Mouse (Mus musculus): Measurements from ENCODE around the gene Olfr809. TPM values are rescaled to one million over a fixed set of nuclear protein-coding genes. Genes with fewer than 3 reads are reported as not detected.

Gene Olfr809
- not detected in 2 replicates for polyA plus RNA-seq (2015; fragmentation: Nextera tagmentation; extraction: Ambion mirVana)

DNA sequence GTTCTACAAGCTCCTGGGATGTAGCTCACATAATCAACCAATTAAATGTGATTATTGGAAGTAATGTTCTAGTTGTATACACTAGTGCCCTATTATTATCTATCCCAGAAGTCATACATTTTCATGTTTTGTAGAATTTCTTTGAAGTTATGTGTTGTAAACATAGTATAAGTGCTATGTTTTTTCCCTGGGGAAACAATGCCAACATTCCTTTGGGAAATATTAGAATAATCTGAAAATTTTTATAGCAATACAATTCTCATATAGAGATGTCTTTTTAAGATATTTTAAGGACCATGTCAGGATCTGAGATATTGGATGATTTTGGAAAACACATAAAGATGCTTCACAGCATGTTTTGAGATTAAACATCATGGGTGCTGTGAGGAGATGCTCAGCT, at the start of gene Olfr809:
Gene Olfr809 (plus strand): TSS at position 301 of the 400 bp plus-strand sequence.
- no peak within 1 kb of the TSS for H3K4me2 ChIP-seq (ENCODE audit: low read length)
- no peak for ATAC-seq

DNA sequence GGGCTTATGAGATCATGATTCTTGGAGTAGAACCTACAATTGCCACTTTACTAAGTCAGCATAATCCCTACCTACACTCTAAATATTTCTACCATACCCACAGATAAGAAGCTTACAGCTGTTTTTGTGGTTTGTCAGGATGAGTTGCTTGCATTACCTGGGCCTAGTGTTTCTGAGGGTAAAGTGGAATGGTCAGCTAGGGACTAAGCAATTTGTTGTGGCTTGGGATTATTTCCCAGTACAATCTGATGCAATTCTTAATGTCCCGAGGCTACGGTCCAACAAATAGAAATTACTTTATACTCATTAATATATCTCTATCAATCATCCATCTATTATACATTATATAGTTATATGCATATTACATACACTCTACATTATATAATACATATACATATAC, 45.2 kb upstream of the Olfr809 start, which contains the start of gene Olfr805:
Gene Olfr805 (minus strand): TSS at position 101 of the 400 bp plus-strand sequence.
- Histone ChIP-seq H3K4me3 (ENCODE audit: low read depth, low read length) (no peak within 1 kb of the TSS), H3K36me3 (ENCODE audit: control insufficient read depth, insufficient read depth, low read length) (no peaks in the 10 kb centered on the region), H3K27ac (ENCODE audit: low read length) (no peak within 1 kb of the TSS), H3K9me3 (replicated peaks; ENCODE audit: control insufficient read depth, low read length, poor library complexity, severe bottlenecking) (no peaks in the 10 kb centered on the region), H3K27me3 (ENCODE audit: control insufficient read depth, insufficient read depth, low read depth, low read length) (no peaks in the 10 kb centered on the region), H3K9ac (ENCODE audit: low read depth, low read length) (no peak within 1 kb of the TSS), H3K4me2 (ENCODE audit: low read length) (no peak within 1 kb of the TSS), H3K4me1 (ENCODE audit: control insufficient read depth, insufficient read depth, low read length) (no peaks in the 10 kb centered on the region)
- 95% methylated on average over 2 of the region's 2 CpGs for WGBS
- no peak for ATAC-seq

More for the DNA sequence above, at the start of gene Olfr809:
- Histone ChIP-seq H3K36me3 (ENCODE audit: control insufficient read depth, insufficient read depth, low read length) (no peaks in the 10 kb centered on the region), H3K27me3 (ENCODE audit: control insufficient read depth, insufficient read depth, low read depth, low read length) (no peaks in the 10 kb centered on the region), H3K9me3 (replicated peaks; ENCODE audit: control insufficient read depth, low read length, poor library complexity, severe bottlenecking) (no peaks in the 10 kb centered on the region), H3K4me1 (ENCODE audit: control insufficient read depth, insufficient read depth, low read length) (no peaks in the 10 kb centered on the region), H3K9ac (ENCODE audit: low read depth, low read length) (no peak within 1 kb of the TSS), H3K4me3 (ENCODE audit: low read depth, low read length) (no peak within 1 kb of the TSS), H3K27ac (ENCODE audit: low read length) (no peak within 1 kb of the TSS)

DNA sequence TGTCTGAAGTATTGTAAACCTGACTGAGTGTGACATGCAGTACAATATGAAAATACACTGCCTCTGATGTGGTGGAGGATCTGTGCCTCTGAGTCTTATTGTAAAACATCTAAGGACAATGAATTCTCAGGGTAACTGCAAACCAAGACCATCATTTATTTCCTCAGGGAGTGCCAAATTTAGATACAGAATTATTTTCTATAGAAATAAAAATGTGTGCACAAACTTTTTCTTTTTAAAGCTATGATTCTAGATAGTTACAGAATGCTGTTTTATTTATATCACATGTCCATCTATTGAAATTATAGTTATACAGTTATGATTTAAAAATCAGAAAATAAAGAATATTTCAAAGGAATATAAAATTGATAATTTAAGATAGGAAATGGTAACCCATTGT, 32.6 kb upstream of the Olfr809 start, which contains the start of gene Olfr806:
Gene Olfr806 (minus strand): TSS at position 101 of the 400 bp plus-strand sequence.
- no peaks in the 10 kb centered on the region for H3K4me1 ChIP-seq (ENCODE audit: control insufficient read depth, insufficient read depth, low read length)
- no peaks in the 10 kb centered on the region for H3K9me3 ChIP-seq (replicated peaks; ENCODE audit: control insufficient read depth, low read length, poor library complexity, severe bottlenecking)
- H3K4me2 ChIP-seq (ENCODE audit: low read length) = no peak within 1 kb of the TSS
- no peak within 1 kb of the TSS for H3K27ac ChIP-seq (ENCODE audit: low read length)
- no peak for ATAC-seq
- no peaks in the 10 kb centered on the region for H3K27me3 ChIP-seq (ENCODE audit: control insufficient read depth, insufficient read depth, low read depth, low read length)
- no peak within 1 kb of the TSS for H3K9ac ChIP-seq (ENCODE audit: low read depth, low read length)
- no peak within 1 kb of the TSS for H3K4me3 ChIP-seq (ENCODE audit: low read depth, low read length)
- H3K36me3 ChIP-seq (ENCODE audit: control insufficient read depth, insufficient read depth, low read length) = no peaks in the 10 kb centered on the region

DNA sequence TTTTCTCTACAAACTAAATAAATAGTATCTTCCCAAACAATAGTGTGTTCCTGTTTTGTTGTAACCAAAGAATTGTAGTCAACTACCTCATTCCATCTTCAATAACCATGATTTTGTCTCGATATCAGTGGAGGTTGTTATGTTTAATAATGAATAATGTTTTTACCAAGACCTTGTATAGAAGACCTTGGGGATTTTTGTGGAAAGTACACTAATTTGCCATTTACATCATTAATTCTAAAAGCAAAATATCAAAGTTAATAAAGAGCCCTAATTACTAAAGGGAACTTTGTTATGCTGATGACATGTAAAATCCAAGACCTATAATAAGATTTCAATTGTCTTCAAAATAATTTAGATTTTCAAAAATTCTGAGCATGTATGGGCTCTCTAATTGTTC, 16.7 kb upstream of the Olfr809 start, which contains the start of gene Olfr807:
Gene Olfr807 (minus strand): TSS at position 101 of the 400 bp plus-strand sequence.
- Histone ChIP-seq H3K4me2 (ENCODE audit: low read length) (no peak within 1 kb of the TSS), H3K9ac (ENCODE audit: low read depth, low read length) (no peak within 1 kb of the TSS), H3K4me3 (ENCODE audit: low read depth, low read length) (no peak within 1 kb of the TSS), H3K36me3 (ENCODE audit: control insufficient read depth, insufficient read depth, low read length) (no peaks in the 10 kb centered on the region), H3K4me1 (ENCODE audit: control insufficient read depth, insufficient read depth, low read length) (no peaks in the 10 kb centered on the region), H3K9me3 (replicated peaks; ENCODE audit: control insufficient read depth, low read length, poor library complexity, severe bottlenecking) (no peaks in the 10 kb centered on the region), H3K27ac (ENCODE audit: low read length) (no peak within 1 kb of the TSS), H3K27me3 (ENCODE audit: control insufficient read depth, insufficient read depth, low read depth, low read length) (no peaks in the 10 kb centered on the region)
- 85% methylated on average over 1 of the region's 1 CpGs for WGBS
- ATAC-seq = no peak

DNA sequence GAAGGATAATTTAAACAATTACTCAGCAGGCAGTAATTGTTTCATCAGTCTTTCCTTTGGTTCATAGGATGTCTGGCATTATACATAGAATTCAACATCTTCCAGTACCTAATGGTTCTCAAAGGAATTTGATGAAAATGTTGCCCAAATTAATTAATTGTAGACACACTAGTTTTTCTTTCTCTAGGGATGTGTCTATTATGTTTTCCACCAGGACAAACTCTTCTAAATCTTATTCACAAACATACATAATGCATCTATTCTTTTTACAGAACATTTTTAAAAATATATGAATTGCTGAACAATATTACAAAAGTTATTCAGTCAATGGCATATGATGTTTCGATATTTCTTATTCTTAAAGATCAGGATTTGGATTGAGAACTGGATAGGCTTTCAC, 9.3 kb upstream of the Olfr809 start, which contains the start of gene Olfr808:
Gene Olfr808 (plus strand): TSS at position 301 of the 400 bp plus-strand sequence.
- no peak within 1 kb of the TSS for H3K9ac ChIP-seq (ENCODE audit: low read depth, low read length)
- no peaks in the 10 kb centered on the region for H3K9me3 ChIP-seq (replicated peaks; ENCODE audit: control insufficient read depth, low read length, poor library complexity, severe bottlenecking)
- no peak within 1 kb of the TSS for H3K27ac ChIP-seq (ENCODE audit: low read length)
- WGBS = 98% methylated on average over 1 of the region's 1 CpGs
- H3K4me3 ChIP-seq (ENCODE audit: low read depth, low read length) = no peak within 1 kb of the TSS
- H3K36me3 ChIP-seq (ENCODE audit: control insufficient read depth, insufficient read depth, low read length) = no peaks in the 10 kb centered on the region
- H3K4me2 ChIP-seq (ENCODE audit: low read length) = no peak within 1 kb of the TSS
- no peak for ATAC-seq
- no peaks in the 10 kb centered on the region for H3K27me3 ChIP-seq (ENCODE audit: control insufficient read depth, insufficient read depth, low read depth, low read length)
- no peaks in the 10 kb centered on the region for H3K4me1 ChIP-seq (ENCODE audit: control insufficient read depth, insufficient read depth, low read length)

DNA sequence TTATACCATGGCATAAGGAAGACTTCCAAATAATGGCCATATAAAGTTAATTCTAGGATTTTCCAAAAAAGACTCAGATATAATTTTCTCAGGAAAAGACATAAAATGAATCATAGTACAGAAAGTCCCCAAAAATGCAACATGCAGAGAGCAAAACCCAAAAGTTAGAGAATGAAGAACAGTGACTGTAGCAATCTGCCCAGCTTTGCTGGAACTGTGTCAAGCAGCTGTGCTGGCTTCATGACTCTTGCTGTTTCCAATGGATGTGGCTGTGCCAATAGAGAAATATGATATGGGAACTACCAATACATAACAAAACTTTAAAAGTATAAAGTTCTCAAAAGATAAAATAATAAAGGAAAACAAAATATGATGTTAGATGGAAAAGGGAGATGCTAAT, 3.7 kb downstream of the Olfr809 start:
- Histone ChIP-seq H3K36me3 (ENCODE audit: control insufficient read depth, insufficient read depth, low read length) (no peaks in the 10 kb centered on the region), H3K4me1 (ENCODE audit: control insufficient read depth, insufficient read depth, low read length) (no peaks in the 10 kb centered on the region), H3K9ac (ENCODE audit: low read depth, low read length) (no peak overlapping the region), H3K4me2 (ENCODE audit: low read length) (no peak overlapping the region), H3K9me3 (replicated peaks; ENCODE audit: control insufficient read depth, low read length, poor library complexity, severe bottlenecking) (no peaks in the 10 kb centered on the region), H3K27ac (ENCODE audit: low read length) (no peak overlapping the region), H3K27me3 (ENCODE audit: control insufficient read depth, insufficient read depth, low read depth, low read length) (no peaks in the 10 kb centered on the region), H3K4me3 (ENCODE audit: low read depth, low read length) (no peak overlapping the region)
- no peak for ATAC-seq

DNA sequence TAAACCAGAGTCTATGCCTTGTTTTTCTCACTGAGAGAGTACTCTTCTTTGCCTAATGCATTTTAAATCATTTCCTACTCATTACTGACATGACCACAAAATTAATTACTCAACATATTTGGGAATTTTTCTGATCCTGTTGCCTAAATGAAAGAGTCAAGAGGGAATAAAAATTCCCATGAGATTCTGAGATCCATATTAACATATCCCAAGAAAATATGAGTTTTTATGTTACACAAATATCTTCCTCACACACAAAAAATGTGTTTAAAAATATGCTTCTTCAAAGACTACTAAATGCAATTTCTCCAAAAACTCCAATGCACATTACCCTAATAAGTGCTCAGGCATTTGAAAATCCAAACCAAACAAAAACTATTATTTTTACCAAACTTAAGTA, 20.4 kb downstream of the Olfr809 start, which contains the start of gene Olfr810:
Gene Olfr810 (minus strand): TSS at position 101 of the 400 bp plus-strand sequence.
- Histone ChIP-seq H3K4me2 (ENCODE audit: low read length) (no peak within 1 kb of the TSS), H3K27me3 (ENCODE audit: control insufficient read depth, insufficient read depth, low read depth, low read length) (no peaks in the 10 kb centered on the region), H3K9me3 (replicated peaks; ENCODE audit: control insufficient read depth, low read length, poor library complexity, severe bottlenecking) (no peaks in the 10 kb centered on the region), H3K4me3 (ENCODE audit: low read depth, low read length) (no peak within 1 kb of the TSS), H3K36me3 (ENCODE audit: control insufficient read depth, insufficient read depth, low read length) (no peaks in the 10 kb centered on the region), H3K9ac (ENCODE audit: low read depth, low read length) (no peak within 1 kb of the TSS), H3K4me1 (ENCODE audit: control insufficient read depth, insufficient read depth, low read length) (no peaks in the 10 kb centered on the region), H3K27ac (ENCODE audit: low read length) (no peak within 1 kb of the TSS)
- ATAC-seq = no peak

DNA sequence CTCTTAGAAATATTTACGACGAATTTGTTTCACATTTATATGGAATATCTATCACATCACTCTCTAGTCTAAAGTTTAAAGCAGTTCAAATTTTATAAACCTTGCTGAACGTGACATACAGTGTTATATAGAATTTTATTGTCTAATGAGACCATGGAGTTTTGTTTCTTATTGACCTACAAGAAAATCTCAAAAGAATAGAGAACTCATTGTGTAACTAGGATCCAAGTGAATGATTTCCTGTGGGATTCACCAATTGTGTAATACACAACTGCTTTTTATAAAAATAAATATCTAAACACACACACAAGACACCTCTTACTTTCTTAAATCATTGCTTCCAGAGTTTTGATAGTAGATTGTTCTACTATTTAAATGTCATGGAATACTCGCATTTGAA, 29.9 kb downstream of the Olfr809 start, which contains the start of gene Olfr811:
Gene Olfr811 (minus strand): TSS at position 101 of the 400 bp plus-strand sequence.
- no peak within 1 kb of the TSS for H3K9ac ChIP-seq (ENCODE audit: low read depth, low read length)
- H3K4me2 ChIP-seq (ENCODE audit: low read length) = no peak within 1 kb of the TSS
- 86% methylated on average over 4 of the region's 4 CpGs for WGBS
- H3K4me1 ChIP-seq (ENCODE audit: control insufficient read depth, insufficient read depth, low read length) = no peaks in the 10 kb centered on the region
- H3K27me3 ChIP-seq (ENCODE audit: control insufficient read depth, insufficient read depth, low read depth, low read length) = no peaks in the 10 kb centered on the region
- ATAC-seq = no peak
- no peaks in the 10 kb centered on the region for H3K9me3 ChIP-seq (replicated peaks; ENCODE audit: control insufficient read depth, low read length, poor library complexity, severe bottlenecking)
- H3K36me3 ChIP-seq (ENCODE audit: control insufficient read depth, insufficient read depth, low read length) = no peaks in the 10 kb centered on the region
- H3K4me3 ChIP-seq (ENCODE audit: low read depth, low read length) = no peak within 1 kb of the TSS
- no peak within 1 kb of the TSS for H3K27ac ChIP-seq (ENCODE audit: low read length)

Measured in midbrain, embryonic 16.5 days (tissue).